Mouse (Mus musculus) hindbrain, embryonic 11.5 days (tissue): Measurements from ENCODE around the gene Col4a2. TPM values are rescaled to one million over a fixed set of nuclear protein-coding genes. Genes with fewer than 3 reads are reported as not detected.
A peak's percentile ranks its signal among the peaks of the same experiment; 100 is the strongest.
"Not testable (repeated sequence)": the region's sequence is repeated elsewhere in the genome, so short reads cannot be mapped to it uniquely, and the experiment has no call there.

Experiments used
- ATAC-seq: fragments of 200-750 bp; cut with Nextera tagmentation; 2 replicates; pipeline ENCODE4 v1.8.0; 2017; ENCODE audit warnings: mild to moderate bottlenecking, moderate TSS enrichment, moderate library complexity; ENCODE audit not compliant: low FRiP score
- DNase-seq: peaks from one replicate; pipeline ENCODE4 v3.0.0-alpha.2; 2015; ENCODE audit warnings: low spot score
- H3K27ac ChIP-seq: fragments of 300-500 bp; sonication (generic); 2 replicates; pipeline ENCODE4 v1.5.1; 2014; ENCODE audit warnings: mild to moderate bottlenecking, low read depth, low read length
- H3K27me3 ChIP-seq: fragments of 300-500 bp; sonication (generic); 2 replicates; pipeline ENCODE4 v1.6.1; 2014; ENCODE audit warnings: mild to moderate bottlenecking, low read length, moderate library complexity, mixed read lengths; ENCODE audit not compliant: control insufficient read depth, insufficient read depth
- H3K36me3 ChIP-seq: fragments of 300-500 bp; sonication (generic); 2 replicates; pipeline ENCODE4 v1.6.1; 2014; ENCODE audit warnings: mild to moderate bottlenecking, low read length, moderate library complexity, mixed read lengths; ENCODE audit not compliant: control insufficient read depth, insufficient read depth
- H3K4me1 ChIP-seq: fragments of 300-500 bp; sonication (generic); replicated peaks from 2 replicates; pipeline ENCODE4 v1.6.1; 2014; ENCODE audit warnings: low read length, mixed read lengths; ENCODE audit not compliant: control insufficient read depth, insufficient read depth
- H3K4me2 ChIP-seq: fragments of 300-500 bp; sonication (generic); replicated peaks from 2 replicates; pipeline ENCODE4 v1.6.1; 2014; ENCODE audit warnings: mild to moderate bottlenecking, low read depth, low read length
- H3K4me3 ChIP-seq: fragments of 300-500 bp; sonication (generic); 2 replicates; pipeline ENCODE4 v1.5.1; 2014; ENCODE audit warnings: low read depth, low read length
- H3K9ac ChIP-seq: fragments of 300-500 bp; sonication (generic); 2 replicates; pipeline ENCODE4 v1.6.1; 2014; ENCODE audit warnings: low read depth, low read length
- H3K9me3 ChIP-seq: fragments of 300-500 bp; sonication (generic); 2 replicates; pipeline ENCODE4 v1.6.1; 2016; ENCODE audit warnings: low read length; ENCODE audit not compliant: control insufficient read depth
- WGBS: fragments of 180-500 bp; shearing (Covaris S2); extraction: QIAGEN DNeasy Blood & Tissue Kit; methylation state at CpG from one replicate; pipeline ENCODE4 v1.1.7; 2014; 5-methylcytosine and 5-hydroxymethylcytosine counted together
- polyA plus RNA-seq: library from polyadenylated mRNA; unstranded; fragments of >200 nt; fragmentation: Nextera tagmentation; extraction: Ambion mirVana; gene quantifications from 2 replicates; pipeline ENCODE4 v1.2.1, GENCODE M21; 2014

Col4a2 gene
- polyA plus RNA-seq, 1 experiment from 2014 or later, result 29.9 TPM

DNA sequence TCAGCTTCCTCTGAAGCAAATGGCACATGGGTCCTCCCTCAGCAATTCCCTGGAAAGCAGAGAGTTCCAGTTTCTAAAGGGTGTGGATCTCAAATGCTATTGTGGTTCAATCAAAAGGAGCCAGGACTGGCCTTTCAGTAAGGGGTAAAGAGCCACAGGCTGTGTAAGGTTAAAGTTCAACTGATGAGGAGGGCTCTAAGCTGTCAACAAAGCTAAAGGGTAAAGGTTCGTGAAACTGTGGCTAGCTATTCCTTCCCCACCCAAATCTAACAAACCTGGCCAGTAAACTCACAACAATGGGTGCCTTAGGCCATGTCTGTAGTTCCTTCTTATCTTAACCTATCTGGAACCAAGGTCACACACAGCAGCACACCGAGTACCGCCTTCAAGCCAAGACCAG is 169.3 kb downstream of the Col4a2 start:
- Histone ChIP-seq H3K36me3 (no peaks in the 10 kb centered on the region), H3K27ac (no peak overlapping the region), H3K4me2 (no peak overlapping the region), H3K9me3 (no peaks in the 10 kb centered on the region), H3K9ac (no peak overlapping the region), H3K27me3 (peaks cover 37% of the 10 kb centered on the region), H3K4me3 (no peak overlapping the region), H3K4me1 (peaks cover 2% of the 10 kb centered on the region)
- 50% methylated on average over 3 of the region's 3 CpGs for whole genome bisulfite sequencing
- no peak for ATAC-seq
- DNase-seq, result no peak

DNA sequence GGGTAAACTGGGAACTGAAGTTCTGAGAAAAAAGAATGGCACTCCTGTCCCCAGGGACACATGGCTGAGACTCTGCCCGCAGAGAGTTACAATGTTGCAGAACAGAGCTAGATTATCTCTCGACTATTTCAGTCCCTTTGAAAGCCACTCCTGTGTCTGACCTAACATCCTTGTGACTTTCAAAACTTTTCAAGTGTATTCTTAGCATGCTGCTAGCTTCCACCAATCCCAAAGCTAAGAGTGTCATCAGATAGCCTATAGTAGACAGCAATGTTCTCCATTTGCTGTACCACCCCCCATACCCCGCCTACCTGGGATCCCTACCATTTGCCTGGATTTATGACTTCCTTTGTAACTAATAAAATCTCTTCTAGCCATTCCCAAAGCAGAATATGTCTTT is 169.9 kb downstream of the Col4a2 start:
- H3K27me3 ChIP-seq, result peaks cover 30% of the 10 kb centered on the region
- no peak overlapping the region for H3K4me3 ChIP-seq
- WGBS, result 73% methylated on average over 3 of the region's 3 CpGs
- DNase-seq, result no peak
- no peaks in the 10 kb centered on the region for H3K9me3 ChIP-seq
- H3K9ac ChIP-seq, result no peak overlapping the region
- peaks cover 2% of the 10 kb centered on the region for H3K4me1 ChIP-seq
- H3K27ac ChIP-seq, result no peak overlapping the region
- H3K4me2 ChIP-seq, result no peak overlapping the region
- ATAC-seq, result no peak
- H3K36me3 ChIP-seq, result no peaks in the 10 kb centered on the region

DNA sequence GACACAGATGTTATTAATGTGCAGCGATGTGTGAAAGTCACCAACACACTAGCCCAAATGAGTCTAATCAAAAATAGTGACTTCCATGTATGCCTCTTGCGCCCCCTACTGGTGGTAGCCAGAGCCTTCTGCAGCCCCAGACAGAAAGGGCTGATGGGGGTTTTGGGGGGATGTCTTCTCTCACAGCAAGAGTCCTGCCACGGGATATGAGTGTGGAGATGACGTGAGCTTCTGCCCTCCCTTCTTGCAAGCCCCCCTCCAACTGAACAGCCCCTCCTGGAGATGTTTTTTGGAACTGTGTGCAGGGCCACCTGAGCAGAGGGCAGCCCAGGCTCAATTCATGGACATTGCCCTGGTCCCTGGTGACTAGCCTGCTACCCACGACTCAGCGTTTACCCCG is 173.5 kb downstream of the Col4a2 start:
- Histone ChIP-seq H3K4me3 (no peak overlapping the region), H3K9ac (no peak overlapping the region), H3K36me3 (no peaks in the 10 kb centered on the region), H3K27ac (no peak overlapping the region), H3K9me3 (no peaks in the 10 kb centered on the region), H3K4me2 (no peak overlapping the region), H3K27me3 (peaks cover 7% of the 10 kb centered on the region), H3K4me1 (no peaks in the 10 kb centered on the region; the same call in 1 of the 2 replicates)
- DNase-seq (peak; percentile 83), ATAC-seq (no peak)
- WGBS, result 22% methylated on average over 7 of the region's 7 CpGs

DNA sequence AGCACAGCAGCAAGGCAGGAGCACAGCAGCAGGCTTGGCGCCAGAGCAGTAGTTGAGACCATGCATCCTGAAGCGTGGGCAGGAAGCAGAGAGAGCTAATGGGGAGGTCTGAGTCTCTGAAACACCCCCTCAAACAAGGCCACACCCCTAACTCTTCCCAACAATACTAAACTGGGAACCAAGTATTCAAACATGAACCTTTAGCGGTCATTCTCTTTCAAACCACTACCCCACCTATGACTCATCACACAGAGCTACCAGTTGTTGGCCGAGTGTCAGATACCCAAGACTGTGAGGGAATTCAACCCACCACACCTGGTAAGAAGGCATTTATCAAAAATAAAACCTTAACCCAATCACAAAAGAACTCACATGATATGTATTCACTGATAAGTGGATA is 174.6 kb downstream of the Col4a2 start:
- H3K9ac ChIP-seq, result no peak overlapping the region
- WGBS, result 77% methylated on average over 4 of the region's 4 CpGs
- no peaks in the 10 kb centered on the region; the same call in 1 of the 2 replicates for H3K4me1 ChIP-seq
- DNase-seq (no peak), ATAC-seq (no peak)
- no peaks in the 10 kb centered on the region for H3K36me3 ChIP-seq
- H3K4me3 ChIP-seq, result no peak overlapping the region
- no peak overlapping the region for H3K4me2 ChIP-seq
- H3K27me3 ChIP-seq, result peaks cover 3% of the 10 kb centered on the region; the same call in 1 of the 2 replicates
- H3K9me3 ChIP-seq, result no peaks in the 10 kb centered on the region
- no peak overlapping the region for H3K27ac ChIP-seq

DNA sequence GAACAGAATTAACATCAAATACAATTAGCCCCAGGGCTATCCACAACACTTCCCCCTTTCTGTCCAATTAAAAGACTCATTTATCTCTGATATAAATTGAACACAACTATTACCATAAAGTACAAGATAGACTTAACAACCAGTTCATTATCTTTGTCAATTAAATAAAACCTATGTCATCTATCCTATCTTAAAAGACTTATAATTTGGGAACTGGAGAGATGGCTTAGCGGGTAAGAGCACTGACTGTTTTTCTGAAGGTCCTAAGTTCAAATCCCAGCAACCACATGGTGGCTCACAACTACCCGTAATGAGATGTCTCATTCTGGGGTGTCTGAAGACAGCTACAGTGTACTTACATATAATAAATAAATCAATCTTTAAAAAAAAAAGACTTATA is 179.7 kb downstream of the Col4a2 start:
- H3K4me1 ChIP-seq, H3K27me3 ChIP-seq, DNase-seq, ATAC-seq, H3K4me2 ChIP-seq, H3K4me3 ChIP-seq, H3K27ac ChIP-seq, H3K9me3 ChIP-seq, H3K36me3 ChIP-seq, H3K9ac ChIP-seq: not testable (repeated sequence)
- WGBS, result 90% methylated on average over 2 of the region's 2 CpGs

DNA sequence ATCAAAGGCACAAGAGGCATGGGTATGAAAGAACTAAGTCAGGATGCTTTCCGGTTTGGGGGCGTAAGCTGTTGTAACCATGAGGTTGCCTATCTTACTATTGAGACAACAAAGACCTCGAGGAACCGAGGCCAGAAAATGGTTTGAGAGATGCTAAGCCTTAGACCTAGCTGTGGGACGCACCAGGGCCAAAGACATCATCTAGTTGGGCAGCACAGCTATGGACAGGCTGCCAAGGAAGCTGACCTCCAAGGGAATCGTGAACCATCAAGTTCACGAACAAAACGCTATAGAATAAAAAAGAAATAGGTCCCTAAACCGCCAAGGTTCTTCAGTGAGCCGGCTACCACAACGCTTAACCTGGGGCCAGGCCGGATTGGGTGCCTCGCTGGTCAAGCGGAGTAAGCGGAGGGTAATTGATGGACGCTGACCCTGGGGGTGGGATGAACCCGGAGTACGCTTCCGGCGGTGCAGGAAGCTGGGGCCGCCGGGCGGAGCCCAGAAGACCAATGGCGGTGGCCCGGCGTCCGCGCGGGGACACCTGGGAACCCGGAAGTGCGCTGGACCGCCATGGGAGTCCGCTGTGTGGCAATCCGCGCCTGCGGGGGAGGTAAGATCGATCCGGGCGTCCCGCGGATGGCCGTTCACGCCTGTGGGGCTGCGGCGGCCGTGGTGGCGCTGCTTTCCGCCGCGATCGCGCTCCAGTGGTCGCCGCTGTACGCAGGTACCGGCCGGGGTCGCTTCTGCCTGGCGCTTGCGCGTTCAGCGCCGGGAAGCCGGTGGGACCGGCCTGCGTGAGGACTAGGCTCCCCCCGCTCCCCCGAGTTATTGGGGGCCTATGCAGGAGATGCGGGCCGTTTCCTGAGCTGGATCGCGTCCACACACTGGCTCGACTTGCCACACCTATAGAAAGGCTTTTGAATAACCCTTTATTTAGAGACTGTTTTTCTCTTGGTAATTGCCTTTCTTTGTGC is 184.7 kb downstream of the Col4a2 start, which contains the start of gene Naxd:
TSS of gene Naxd (plus strand) at position 490 of the 974 bp plus-strand sequence.
- Histone ChIP-seq H3K27ac (peak within 1 kb of the TSS; percentile 86), H3K9ac (peak within 1 kb of the TSS; percentile 85), H3K4me3 (peak within 1 kb of the TSS; percentile 95), H3K4me1 (peaks cover 4% of the 10 kb centered on the region), H3K9me3 (no peaks in the 10 kb centered on the region), H3K27me3 (no peaks in the 10 kb centered on the region), H3K4me2 (peak within 1 kb of the TSS; percentile 53), H3K36me3 (no peaks in the 10 kb centered on the region)
- peak; percentile 97 for ATAC-seq
- 3% methylated on average over 69 of the region's 73 CpGs for WGBS
- DNase-seq, result peak; percentile 94

DNA sequence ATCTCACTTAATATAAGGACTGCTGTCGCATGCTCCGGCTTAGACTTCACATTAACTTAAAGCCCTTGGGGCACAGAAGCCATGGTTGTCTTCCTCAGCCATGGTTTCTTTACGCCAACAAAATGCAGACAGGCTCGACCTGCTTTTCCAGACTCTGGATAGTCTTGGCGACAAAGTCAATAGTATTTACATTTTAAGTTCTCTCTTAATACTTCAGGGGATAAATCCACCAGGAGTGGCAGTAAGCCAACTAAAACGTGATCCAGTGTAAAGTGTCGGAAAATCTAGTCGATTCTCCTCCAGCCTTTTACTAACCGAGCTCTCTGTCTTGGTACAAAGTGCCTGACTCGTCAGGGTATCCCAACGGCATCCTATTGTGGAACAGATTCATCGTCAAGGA is 185.7 kb downstream of the Col4a2 start:
- Histone ChIP-seq H3K36me3 (no peaks in the 10 kb centered on the region), H3K9me3 (no peaks in the 10 kb centered on the region), H3K4me2 (peak overlapping the region; percentile 53), H3K4me1 (peaks cover 4% of the 10 kb centered on the region), H3K27ac (no peak overlapping the region), H3K27me3 (no peaks in the 10 kb centered on the region), H3K9ac (no peak overlapping the region), H3K4me3 (peak overlapping the region; percentile 95)
- DNase-seq, result no peak
- 80% methylated on average over 12 of the region's 12 CpGs for WGBS
- ATAC-seq, result no peak
